Mouse (Mus musculus) lung, postnatal 0 days (tissue): ENCODE measurements at regions not wholly inside any gene's neighbourhood (a gene's known extent, or its start where the extent isn't known, plus 50 kb on each side); places are given as distances from the start of the nearest gene placed in this dataset.

Source experiments
- CTCF ChIP-seq: IDR thresholded peaks from 2 replicates; pipeline ENCODE4 v1.5.1; 2016; ENCODE audit warnings: antibody characterized with exemption, mild to moderate bottlenecking
- EP300 ChIP-seq: IDR thresholded peaks from 2 replicates; pipeline ENCODE4 v1.6.1; 2016; ENCODE audit warnings: antibody characterized with exemption, mild to moderate bottlenecking, control low read depth

DNA sequence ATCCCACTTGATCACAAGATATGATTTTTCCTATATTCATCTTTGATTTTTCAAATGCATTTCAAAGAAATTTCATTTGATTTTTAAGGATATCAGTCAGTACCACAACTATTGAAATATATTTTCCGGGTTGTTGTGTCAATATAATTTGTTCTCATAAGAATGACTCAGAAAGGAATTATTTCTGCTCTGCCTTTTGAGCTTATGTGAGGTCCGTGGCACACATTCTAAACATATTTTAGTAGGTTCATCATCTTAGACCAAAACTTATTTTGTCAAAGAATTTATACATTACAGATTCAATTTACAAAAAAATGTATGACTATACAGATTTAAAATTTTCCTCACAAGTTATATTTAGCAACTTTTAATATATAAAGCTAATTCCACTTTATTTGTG lies 119.5 kb upstream of the Ntf3 start:
- TF ChIP-seq CTCF (no peak), EP300 (no peak)
